Mouse (Mus musculus) spleen, embryonic (tissue): ENCODE measurements around the gene Ifit1bl1.

Experiments used
- CTCF ChIA-PET: fragments of 350-600 bp; sonication (Branson Sonifier 250); formaldehyde crosslinking; loops from one replicate; lab custom pipeline; 2022; lab: Charles Lee

The Ifit1bl1 gene

DNA sequence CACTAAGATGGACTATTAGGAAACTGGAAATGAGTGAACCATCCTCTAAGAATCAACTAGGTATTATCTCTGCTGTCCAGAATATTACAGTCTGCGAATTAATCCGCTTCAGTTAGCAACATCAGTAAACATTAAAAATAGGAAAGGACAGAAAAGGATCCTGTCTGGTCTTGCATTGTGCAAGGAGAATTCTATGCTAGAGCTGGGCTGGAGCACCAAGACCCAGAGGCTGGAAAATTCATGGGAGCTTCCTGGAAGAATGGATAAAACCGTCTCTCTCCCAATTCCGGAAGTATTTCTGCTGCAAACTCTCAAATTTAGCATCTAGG lies 51.6 kb downstream of the Ifit1bl1 start:
- CTCF ChIA-PET: interaction anchor here (0.8 to 2.1 kb wide), 3 partner anchors 85 to 107 kb away, joined by 3 to 23 read pairs (median 12); no protein-coding TSS in a partner anchor

DNA sequence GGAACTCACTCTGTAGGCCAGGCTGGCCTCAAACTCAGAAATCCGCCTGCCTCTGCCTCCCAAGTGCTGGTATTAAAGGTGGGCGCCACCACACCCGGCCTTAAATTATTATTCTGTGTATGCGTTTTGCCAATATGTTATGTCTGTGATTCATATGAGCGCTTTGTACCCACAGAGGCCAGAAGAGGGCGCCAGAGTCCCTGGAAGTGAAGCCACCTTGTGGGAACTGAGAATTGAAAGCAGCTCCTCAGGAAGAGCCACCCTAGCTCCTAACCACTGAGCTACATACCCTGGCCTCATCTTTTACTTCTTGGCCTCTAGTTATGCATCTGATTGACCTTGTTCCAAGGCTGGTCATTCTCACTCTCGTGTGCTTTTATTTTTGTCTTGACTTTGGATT lies 53.8 kb downstream of the Ifit1bl1 start:
- CTCF ChIA-PET: interaction anchor here (0.6 kb wide), 1 partner anchor 88 kb away, joined by 4 read pairs; no protein-coding TSS in a partner anchor

DNA sequence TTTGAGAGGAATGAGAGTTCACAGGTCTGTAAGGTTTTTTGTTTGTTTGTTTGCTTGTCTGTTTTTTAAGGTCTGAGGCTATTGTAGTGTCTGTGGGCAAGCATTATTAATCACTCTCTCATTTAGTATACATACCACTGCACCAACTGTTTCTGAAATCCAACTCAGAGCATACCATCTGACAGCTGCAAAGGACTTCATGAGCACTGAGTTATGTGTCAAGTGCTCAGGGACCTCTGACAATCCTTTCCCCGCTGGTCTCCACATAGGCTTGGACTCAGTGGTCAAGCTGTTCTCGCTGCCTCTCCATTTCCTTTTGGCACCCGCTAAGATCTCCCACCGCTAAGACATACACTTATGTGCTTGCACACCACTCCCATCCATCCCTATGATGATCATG lies 55.5 kb downstream of the Ifit1bl1 start:
- CTCF ChIA-PET: no interaction called here
